Mouse (Mus musculus) cerebellum, postnatal 4 days (tissue): Measurements from ENCODE around the gene Olfr317.
A peak's percentile ranks its signal among the peaks of the same experiment; 100 is the strongest.
"Not testable (repeated sequence)": the region's sequence is repeated elsewhere in the genome, so short reads cannot be mapped to it uniquely, and the experiment has no call there.

Source experiments
- DNase-seq, 2 experiments: peaks; one replicate each; pipeline ENCODE4 v3.0.0; 2022; ENCODE audit warnings: low spot score in 2 of 2, mixed read lengths in 1 of 2

Gene Olfr317

GRCm38 (mm10) chr11:58738792-58739262 is at the start of gene Olfr317:
Olfr317 (minus strand) TSS chr11:58739212.
- no peak for DNase-seq

DNA sequence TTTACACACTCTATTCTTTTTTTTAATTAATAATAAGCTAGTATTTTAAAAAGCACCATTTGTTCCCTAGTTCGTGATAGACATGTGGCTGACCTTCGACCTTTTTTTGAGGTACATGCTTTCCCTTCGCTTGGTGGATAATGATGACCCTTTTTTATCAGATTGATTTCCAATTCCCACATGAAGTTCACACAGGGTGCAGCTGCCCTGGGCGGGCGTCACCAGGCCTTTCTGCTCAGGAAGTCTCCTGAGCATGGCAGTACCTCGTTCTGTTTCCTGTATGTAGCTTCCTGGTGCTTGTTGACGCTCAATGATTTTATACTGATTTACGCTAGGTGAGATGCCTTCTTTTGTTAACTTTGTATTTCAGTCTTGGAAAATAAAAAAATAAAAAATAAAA is 49.3 kb upstream of the Olfr317 start:
- no peak for DNase-seq

DNA sequence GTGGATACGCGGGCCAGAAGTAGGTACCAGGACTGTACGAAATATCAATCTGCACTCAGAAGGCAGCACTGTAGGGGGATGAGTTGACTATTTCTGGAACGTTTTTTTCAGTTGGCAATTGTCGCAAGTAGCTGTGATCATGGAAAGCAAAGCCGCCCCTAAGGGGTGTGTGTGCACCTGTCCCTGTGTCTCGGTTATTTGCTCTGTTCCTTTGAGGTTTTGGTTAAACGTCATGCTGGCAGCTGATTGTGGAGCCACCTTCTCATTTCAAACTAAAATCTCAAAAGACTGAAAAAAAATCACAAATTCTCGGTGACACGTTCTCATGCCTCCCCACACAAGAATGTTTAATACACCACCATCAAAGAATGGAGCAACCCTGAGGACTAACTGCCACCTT is 48.6 kb upstream of the Olfr317 start:
- no peak for DNase-seq

DNA sequence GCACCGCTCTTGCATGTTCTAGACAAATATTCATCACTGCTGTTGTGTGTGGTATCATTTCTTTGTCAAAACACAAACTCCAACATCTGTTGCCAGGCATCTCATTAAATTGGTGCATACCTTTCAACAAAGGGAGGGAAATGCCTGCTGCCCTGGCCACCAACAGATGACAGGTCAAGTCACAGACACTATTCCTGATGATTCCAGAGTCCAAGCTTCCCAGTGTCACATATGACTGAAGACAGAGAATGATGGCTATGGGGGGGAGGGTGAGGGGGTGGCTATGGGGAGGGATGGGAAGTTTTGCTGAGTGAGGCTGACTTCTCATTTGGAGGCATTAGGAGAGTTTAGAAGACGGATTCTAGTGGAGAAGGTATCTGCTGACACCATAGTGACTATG is 45.2 kb upstream of the Olfr317 start:
- no peak for DNase-seq

DNA sequence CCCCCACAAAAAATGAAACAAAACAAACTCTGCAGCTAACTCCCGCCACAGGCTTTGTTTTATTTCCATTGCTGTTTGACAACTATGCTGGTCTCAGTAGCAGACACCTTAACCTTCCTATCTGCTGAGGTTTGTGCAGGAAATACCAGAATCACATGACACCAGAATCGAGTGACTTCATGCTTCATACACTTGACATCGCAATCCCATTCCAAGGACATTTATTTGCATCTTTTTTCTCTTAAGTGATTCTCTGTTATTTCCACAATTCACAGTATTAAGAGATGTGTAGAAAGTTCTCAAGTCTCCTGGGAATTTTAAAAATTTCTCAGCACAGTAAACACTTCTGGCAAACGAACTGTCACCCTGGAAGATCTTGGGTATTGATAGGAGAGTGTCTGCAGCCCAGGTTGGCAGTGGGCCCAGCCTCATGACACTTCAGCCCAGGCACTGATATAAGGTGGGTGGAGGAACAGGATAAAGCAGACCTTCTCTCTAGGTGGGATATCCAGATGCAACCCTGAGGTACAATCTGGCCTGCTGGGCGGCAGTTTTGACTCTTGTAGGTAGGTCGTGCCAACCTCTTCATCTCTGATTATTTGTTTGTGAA is 43.6 kb upstream of the Olfr317 start, which contains the start of gene Olfr314:
TSS of gene Olfr314 (plus strand) at position 473 of the 610 bp plus-strand sequence.
- DNase-seq, result no peak

GRCm38 (mm10) chr11:58772888-58773287 is 33.9 kb upstream of the Olfr317 start, which contains the start of gene Olfr315:
Olfr315 (plus strand) TSS chr11:58773188.
- no peak for DNase-seq

- DNase-seq, result no peak
Observed at GRCm38 (mm10) chr11:58752434-58752833, 13.4 kb upstream of the Olfr317 start, which contains the start of gene Olfr316. Olfr316 (plus strand) TSS chr11:58752734.

DNA sequence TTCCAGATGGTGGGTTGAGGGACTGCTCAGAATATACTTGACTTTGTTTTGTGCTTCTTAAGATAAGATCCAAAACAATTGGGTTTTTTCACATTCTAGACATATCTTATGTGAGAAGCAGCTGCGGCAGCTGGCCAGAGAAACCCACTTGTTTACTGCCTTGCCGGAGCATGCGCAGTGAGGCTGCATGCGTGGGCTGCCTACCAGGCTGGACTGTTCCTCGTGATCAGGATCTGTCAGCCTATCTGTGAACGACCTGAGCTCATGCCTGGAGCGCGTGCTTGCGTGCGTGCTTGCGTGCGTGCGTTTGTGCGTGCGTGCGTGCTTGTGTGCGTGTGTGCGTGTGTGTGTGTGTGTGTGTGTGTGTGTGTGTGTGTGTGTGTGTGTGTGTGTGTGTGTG is 12.1 kb upstream of the Olfr317 start:
- not testable (repeated sequence) for DNase-seq

DNA sequence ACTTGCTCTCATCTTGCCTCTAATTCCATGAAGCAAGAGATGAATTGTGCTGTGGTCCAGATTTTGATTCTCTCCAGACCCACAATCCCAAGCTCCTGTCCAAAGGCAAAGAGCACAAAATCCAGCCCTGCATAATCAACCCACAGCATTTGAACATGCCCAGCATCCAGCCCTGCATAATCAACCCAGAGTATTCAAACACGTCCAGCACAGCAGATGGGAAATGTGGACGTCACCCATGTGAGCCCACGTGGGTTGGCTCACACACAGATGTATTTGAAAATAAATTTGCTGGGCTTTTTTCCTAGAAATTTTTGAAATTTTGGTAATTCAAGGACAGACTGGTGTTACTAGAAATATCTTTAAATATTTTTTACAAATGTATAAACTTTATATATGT is 5.6 kb downstream of the Olfr317 start:
- peak in 1 of 2 experiments; percentile 10 for DNase-seq

GRCm38 (mm10) chr11:58727896-58728650 is 10.9 kb downstream of the Olfr317 start:
- not testable (repeated sequence) for DNase-seq

- no peak for DNase-seq
Observed at GRCm38 (mm10) chr11:58723914-58724313, 15.1 kb downstream of the Olfr317 start, which contains the start of gene Olfr318. Olfr318 (minus strand) TSS chr11:58724014.

- no peak for DNase-seq
Observed at GRCm38 (mm10) chr11:58719701-58720100, 19.3 kb downstream of the Olfr317 start.

GRCm38 (mm10) chr11:58717723-58718122 is 21.3 kb downstream of the Olfr317 start:
- not testable (repeated sequence) for DNase-seq

- DNase-seq, result no peak
Observed at GRCm38 (mm10) chr11:58709086-58709485, 29.9 kb downstream of the Olfr317 start.

DNA sequence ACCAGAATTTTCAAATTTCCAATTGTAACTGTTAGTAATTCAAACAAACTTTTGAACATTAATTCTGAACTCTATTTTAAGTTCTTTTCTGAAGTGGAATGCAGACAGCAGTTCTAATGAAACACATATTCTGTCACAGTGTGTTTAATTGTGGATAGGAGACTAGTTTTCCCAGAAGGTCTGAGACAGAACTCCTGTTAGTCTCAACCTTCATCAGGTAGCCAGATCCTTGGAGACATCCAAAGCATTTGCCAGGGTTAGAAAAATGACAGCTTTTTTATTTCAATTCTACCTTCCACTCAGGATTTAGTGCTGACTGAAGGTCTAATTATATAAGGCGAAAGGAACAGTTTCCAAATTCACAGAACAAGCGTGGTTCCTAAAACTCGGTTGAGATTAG is 40.1 kb downstream of the Olfr317 start, which contains the start of gene Olfr319:
TSS of gene Olfr319 (plus strand) at position 301 of the 400 bp plus-strand sequence.
- no peak for DNase-seq
